Mouse (Mus musculus) midbrain, embryonic 10.5 days (tissue): ENCODE measurements around the gene Atp4b. TPM values are rescaled to one million over a fixed set of nuclear protein-coding genes. Genes with fewer than 3 reads are reported as not detected.
"Not testable (repeated sequence)": the region's sequence is repeated elsewhere in the genome, so short reads cannot be mapped to it uniquely, and the experiment has no call there.

Source experiments
- DNase-seq: peaks from one replicate; pipeline ENCODE4 v3.0.0-alpha.2; 2017; ENCODE audit warnings: low spot score
- H3K27ac ChIP-seq: fragments of 300-500 bp; sonication (generic); replicated peaks from 2 replicates; pipeline ENCODE4 v1.5.1; 2016; ENCODE audit warnings: mild to moderate bottlenecking
- H3K27me3 ChIP-seq: fragments of 300-500 bp; sonication (generic); 2 replicates; pipeline ENCODE4 v1.6.1; 2016; ENCODE audit warnings: low read depth, mild to moderate bottlenecking; ENCODE audit not compliant: poor library complexity, severe bottlenecking
- H3K36me3 ChIP-seq: fragments of 300-500 bp; sonication (generic); 2 replicates; pipeline ENCODE4 v1.6.1; 2016; ENCODE audit warnings: mild to moderate bottlenecking, moderate library complexity
- H3K4me1 ChIP-seq: fragments of 300-500 bp; sonication (generic); 2 replicates; pipeline ENCODE4 v1.6.1; 2016
- H3K4me3 ChIP-seq: fragments of 300-500 bp; sonication (generic); 2 replicates; pipeline ENCODE4 v1.5.1; 2016; ENCODE audit warnings: mild to moderate bottlenecking, moderate library complexity
- H3K9me3 ChIP-seq: fragments of 300-500 bp; sonication (generic); replicated peaks from 2 replicates; pipeline ENCODE4 v1.6.1; 2016; ENCODE audit warnings: mild to moderate bottlenecking
- WGBS: fragments of 180-500 bp; shearing (Covaris S2); methylation state at CpG from one replicate; pipeline ENCODE4 v1.1.7; 2016; 5-methylcytosine and 5-hydroxymethylcytosine counted together
- polyA plus RNA-seq: library from polyadenylated mRNA; unstranded; fragments of >200 nt; fragmentation: Nextera tagmentation; extraction: Ambion mirVana; gene quantifications from 2 replicates; pipeline ENCODE4 v1.2.1, GENCODE M21; 2016

The Atp4b gene
- polyA plus RNA-seq, 1 experiment from 2014 or later = not detected

- Histone ChIP-seq H3K27ac (peak overlapping the region; percentile 96), H3K27me3 (0 out of 2 replicates have a peak, but pooled peaks cover 6% of the 10 kb centered on the region), H3K4me3 (peak overlapping the region; percentile 94), H3K4me1 (peaks cover 35% of the 10 kb centered on the region), H3K9me3 (no peaks in the 10 kb centered on the region), H3K36me3 (peaks cover 45% of the 10 kb centered on the region)
- WGBS = 7% methylated on average over 11 of the region's 11 CpGs
- DNase-seq = no peak
These were observed 57.0 kb downstream of the Atp4b start for GRCm38 (mm10) chr8:13339646-13339990.

- peak overlapping the region; percentile 96 for H3K27ac ChIP-seq
- peaks cover 35% of the 10 kb centered on the region for H3K4me1 ChIP-seq
- 0 out of 2 replicates have a peak, but pooled peaks cover 6% of the 10 kb centered on the region for H3K27me3 ChIP-seq
- under 1% methylated on average over 70 of the region's 70 CpGs for WGBS
- H3K4me3 ChIP-seq = peak overlapping the region; percentile 94
- H3K36me3 ChIP-seq = peaks cover 40% of the 10 kb centered on the region
- DNase-seq = peak; percentile 54
- H3K9me3 ChIP-seq = no peaks in the 10 kb centered on the region
These were observed 57.6 kb downstream of the Atp4b start for GRCm38 (mm10) chr8:13338901-13339645.

GRCm38 (mm10) chr8:13338255-13338860 is 58.3 kb downstream of the Atp4b start, which contains the start of gene Tfdp1:
Gene Tfdp1 (plus strand): TSS chr8:13338751.
- Histone ChIP-seq H3K4me3 (peak within 1 kb of the TSS; percentile 94), H3K36me3 (peaks cover 33% of the 10 kb centered on the region), H3K9me3 (no peaks in the 10 kb centered on the region), H3K27ac (peak within 1 kb of the TSS; percentile 96), H3K4me1 (peaks cover 33% of the 10 kb centered on the region), H3K27me3 (0 out of 2 replicates have a peak, but pooled peaks cover 6% of the 10 kb centered on the region)
- DNase-seq = peak; percentile 89
- WGBS = 3% methylated on average over 47 of the region's 72 CpGs

- H3K4me3 ChIP-seq = peak overlapping the region; percentile 94
- no peak for DNase-seq
- peaks cover 33% of the 10 kb centered on the region for H3K4me1 ChIP-seq
- WGBS = 85% methylated on average over 3 of the region's 3 CpGs
- peaks cover 26% of the 10 kb centered on the region for H3K36me3 ChIP-seq
- peak overlapping the region; percentile 96 for H3K27ac ChIP-seq
- no peaks in the 10 kb centered on the region for H3K9me3 ChIP-seq
- H3K27me3 ChIP-seq = 0 out of 2 replicates have a peak, but pooled peaks cover 6% of the 10 kb centered on the region
These were observed 58.9 kb downstream of the Atp4b start for GRCm38 (mm10) chr8:13337678-13338077.

- 92% methylated on average over 6 of the region's 6 CpGs for WGBS
- Histone ChIP-seq H3K4me1 (peaks cover 33% of the 10 kb centered on the region), H3K36me3 (peaks cover 22% of the 10 kb centered on the region), H3K27ac (0 out of 2 replicates have a peak overlapping the region, but pooled peaks have one; percentile 96)
- H3K27me3 ChIP-seq, DNase-seq, H3K4me3 ChIP-seq, H3K9me3 ChIP-seq: not testable (repeated sequence)
These were observed 59.4 kb downstream of the Atp4b start for GRCm38 (mm10) chr8:13337245-13337644.

Other genes starting within 250 kb of the Atp4b start
- gene Lamp1, start 237.7 kb downstream of the Atp4b start, polyA plus RNA-seq = 221 and 223 TPM in 2 replicates
- gene Grtp1, start 196.2 kb downstream of the Atp4b start, polyA plus RNA-seq = 19.9 and 22.3 TPM in 2 replicates
- gene Adprhl1, start 142.7 kb downstream of the Atp4b start, polyA plus RNA-seq = 0.19 TPM in 1 of 2 replicates, not detected in the other
- gene Dcun1d2, start 108.7 kb downstream of the Atp4b start, polyA plus RNA-seq = 28.5 and 28.6 TPM in 2 replicates
- 31.6 and 40.6 TPM in 2 replicates for gene Tmco3, start 108.6 kb downstream of the Atp4b start, polyA plus RNA-seq
- 184 and 201 TPM in 2 replicates for gene Tfdp1, start 58.1 kb downstream of the Atp4b start, polyA plus RNA-seq
- 0.02 TPM in 1 of 2 replicates, not detected in the other for gene Grk1, start 8.3 kb upstream of the Atp4b start, polyA plus RNA-seq
- 0.10 TPM in 1 of 2 replicates, not detected in the other for gene Tmem255b, start 38.4 kb upstream of the Atp4b start, polyA plus RNA-seq
- 8.9 and 14.6 TPM in 2 replicates for gene Gas6, start 97.7 kb upstream of the Atp4b start, polyA plus RNA-seq
- gene 1700029H14Rik, start 165.6 kb upstream of the Atp4b start, polyA plus RNA-seq = not detected in 2 replicates